Mouse (Mus musculus): ENCODE measurements at regions not wholly inside any gene's neighbourhood (a gene's known extent, or its start where the extent isn't known, plus 50 kb on each side); places are given as distances from the start of the nearest gene placed in this dataset.

DNA sequence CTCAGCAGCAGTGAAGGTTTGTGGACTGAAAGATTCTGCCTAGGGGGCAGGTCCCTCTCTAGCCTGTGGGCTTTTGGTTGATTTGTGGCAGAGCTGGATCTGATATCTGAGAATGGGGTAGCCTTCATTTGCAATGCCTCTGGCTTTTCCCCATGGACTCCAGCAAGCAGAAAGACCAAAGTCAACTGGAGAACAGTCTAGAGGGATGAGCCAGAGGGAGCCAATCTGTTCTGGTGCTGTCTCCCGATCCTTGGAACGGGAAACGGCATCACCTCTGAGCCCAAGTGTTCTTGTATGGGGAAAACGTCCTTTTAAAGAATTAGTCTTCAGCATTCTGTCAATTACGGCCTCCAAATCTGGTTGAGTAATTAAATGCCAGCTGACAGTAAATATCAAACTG lies 80.0 kb downstream of the Spata19 start:
- ATAC-seq (no peak), DNase-seq (no peak)
- TF ChIP-seq CTCF (IDR thresholded peaks at IDR 0.05; ENCODE audit: low read depth), result no peak
- TF ChIP-seq EP300 (IDR thresholded peaks at IDR 0.05; ENCODE audit: low read depth), result no peak
- H3K27me3 ChIP-seq (ENCODE audit: insufficient read depth, low read length), result no peaks in the 10 kb centered on the region
- no peaks in the 10 kb centered on the region for H3K9me3 ChIP-seq (ENCODE audit: low read length)
- H3K4me2 ChIP-seq (ENCODE audit: low read depth, low read length), result no peak overlapping the region
- no peaks in the 10 kb centered on the region for H3K36me3 ChIP-seq (replicated peaks; ENCODE audit: insufficient read depth, low read length)
- 69% methylated on average over 5 of the region's 5 CpGs for WGBS (ENCODE audit: insufficient replicate concordance)
- no peaks in the 10 kb centered on the region for H3K4me1 ChIP-seq (ENCODE audit: insufficient read depth)
- no peak overlapping the region for H3K4me3 ChIP-seq (ENCODE audit: low read depth, low read length)
- H3K9ac ChIP-seq (replicated peaks), result no peak overlapping the region
- H3K27ac ChIP-seq (ENCODE audit: low read depth), result no peak overlapping the region

DNA sequence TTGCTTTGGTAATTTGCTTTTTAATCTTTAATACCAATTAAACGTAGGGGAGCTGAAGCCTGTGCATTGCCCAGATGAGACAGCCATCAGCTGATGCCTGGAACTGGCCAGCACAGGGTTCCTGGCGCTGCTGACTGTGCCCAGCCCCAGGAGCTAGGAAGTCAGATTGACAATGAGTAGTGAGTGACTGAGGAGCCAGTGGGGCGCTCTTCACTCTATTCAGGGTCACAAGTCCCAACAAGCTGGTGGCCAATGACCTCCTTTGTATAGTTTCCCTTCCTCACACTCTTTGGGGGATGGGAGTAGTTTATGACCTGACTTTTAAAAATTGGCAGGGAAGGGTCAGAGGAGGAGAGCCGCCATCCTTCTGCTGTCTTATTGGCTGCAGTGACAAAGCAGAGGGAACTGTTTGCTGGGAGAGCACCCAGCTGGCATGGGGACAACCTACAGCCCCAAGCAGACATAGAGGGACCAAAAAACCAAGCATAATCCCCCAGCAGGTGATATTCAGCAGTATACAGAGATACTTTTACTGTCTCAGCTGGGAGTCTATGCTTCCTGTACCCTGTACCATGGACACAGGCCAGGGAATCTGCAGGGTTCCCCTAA lies 80.6 kb downstream of the Spata19 start:
- no peak overlapping the region for H3K27ac ChIP-seq (ENCODE audit: low read depth)
- no peak overlapping the region for H3K4me2 ChIP-seq (ENCODE audit: low read depth, low read length)
- DNase-seq (no peak), ATAC-seq (no peak)
- no peaks in the 10 kb centered on the region for H3K36me3 ChIP-seq (replicated peaks; ENCODE audit: insufficient read depth, low read length)
- no peaks in the 10 kb centered on the region for H3K27me3 ChIP-seq (ENCODE audit: insufficient read depth, low read length)
- no peaks in the 10 kb centered on the region for H3K9me3 ChIP-seq (ENCODE audit: low read length)
- TF ChIP-seq CTCF (IDR thresholded peaks at IDR 0.05; ENCODE audit: low read depth) (no peak), EP300 (IDR thresholded peaks at IDR 0.05; ENCODE audit: low read depth) (no peak)
- 68% methylated on average over 4 of the region's 4 CpGs for WGBS (ENCODE audit: insufficient replicate concordance)
- H3K4me1 ChIP-seq (ENCODE audit: insufficient read depth), result no peaks in the 10 kb centered on the region
- H3K9ac ChIP-seq (replicated peaks), result no peak overlapping the region
- no peak overlapping the region for H3K4me3 ChIP-seq (ENCODE audit: low read depth, low read length)

DNA sequence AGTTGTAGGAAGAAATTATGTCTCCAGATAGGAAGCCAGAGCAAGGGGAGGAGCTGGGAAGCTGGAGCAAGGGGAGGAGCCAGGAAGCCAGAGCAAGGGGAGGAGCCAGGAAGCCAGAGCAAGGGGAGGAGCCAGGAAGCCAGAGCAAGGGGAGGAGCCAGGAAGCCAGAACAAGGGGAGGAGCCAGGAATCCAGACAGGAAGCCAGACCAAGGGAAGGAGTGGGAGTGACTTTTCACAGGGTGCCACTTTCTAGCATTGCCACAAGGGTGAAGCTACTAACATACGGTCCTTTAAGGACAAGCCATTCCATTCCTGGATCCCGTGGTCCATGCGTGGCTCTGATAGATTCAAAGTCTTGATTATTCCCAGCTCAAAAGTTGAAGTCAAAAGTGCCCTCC lies 81.7 kb downstream of the Spata19 start:
- no peaks in the 10 kb centered on the region for H3K27me3 ChIP-seq (ENCODE audit: insufficient read depth, low read length)

DNA sequence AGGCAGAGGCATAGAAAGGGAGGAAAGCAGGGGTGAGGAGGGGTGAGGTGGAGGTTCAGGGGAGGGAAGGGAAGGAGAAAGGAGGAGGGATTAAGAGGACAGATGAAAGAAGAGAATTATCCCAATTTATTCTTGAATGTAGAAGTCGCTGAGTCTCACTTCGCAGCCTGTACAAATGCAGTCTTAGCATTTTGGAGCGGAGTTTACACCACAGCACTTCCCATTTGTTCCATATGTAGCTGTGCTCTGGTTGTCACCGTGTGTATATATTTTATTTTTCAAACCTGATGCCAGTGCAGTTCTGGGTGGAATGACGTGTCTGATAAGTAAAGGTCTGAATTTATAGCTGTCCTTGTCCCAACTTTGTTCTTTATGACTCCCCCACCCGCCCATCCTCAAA lies 105.2 kb downstream of the Spata19 start:
- DNase-seq, result no peak
- Histone ChIP-seq H3K4me1 (ENCODE audit: insufficient read depth) (no peaks in the 10 kb centered on the region), H3K4me2 (ENCODE audit: low read depth, low read length) (no peak overlapping the region), H3K36me3 (replicated peaks; ENCODE audit: insufficient read depth, low read length) (no peaks in the 10 kb centered on the region), H3K27me3 (ENCODE audit: insufficient read depth, low read length) (no peaks in the 10 kb centered on the region), H3K9ac (replicated peaks) (no peak overlapping the region), H3K4me3 (ENCODE audit: low read depth, low read length) (no peak overlapping the region), H3K27ac (ENCODE audit: low read depth) (no peak overlapping the region), H3K9me3 (ENCODE audit: low read length) (no peaks in the 10 kb centered on the region)
- ATAC-seq, result no peak
- TF ChIP-seq EP300 (IDR thresholded peaks at IDR 0.05; ENCODE audit: low read depth) (no peak), CTCF (IDR thresholded peaks at IDR 0.05; ENCODE audit: low read depth) (no peak)
- 63% methylated on average over 6 of the region's 6 CpGs for WGBS (ENCODE audit: insufficient replicate concordance)

More for the DNA sequence above, 81.7 kb downstream of the Spata19 start:
- no peaks in the 10 kb centered on the region for H3K9me3 ChIP-seq (ENCODE audit: low read length)
- no peaks in the 10 kb centered on the region for H3K4me1 ChIP-seq (ENCODE audit: insufficient read depth)
- DNase-seq, result no peak
- H3K4me3 ChIP-seq (ENCODE audit: low read depth, low read length), result no peak overlapping the region
- no peak for TF ChIP-seq EP300 (IDR thresholded peaks at IDR 0.05; ENCODE audit: low read depth)
- H3K27ac ChIP-seq (ENCODE audit: low read depth), result no peak overlapping the region
- H3K36me3 ChIP-seq (replicated peaks; ENCODE audit: insufficient read depth, low read length), result no peaks in the 10 kb centered on the region
- WGBS (ENCODE audit: insufficient replicate concordance), result 81% methylated on average over 3 of the region's 3 CpGs
- no peak overlapping the region for H3K4me2 ChIP-seq (ENCODE audit: low read depth, low read length)
- H3K9ac ChIP-seq (replicated peaks), result no peak overlapping the region
- no peak for ATAC-seq

DNA sequence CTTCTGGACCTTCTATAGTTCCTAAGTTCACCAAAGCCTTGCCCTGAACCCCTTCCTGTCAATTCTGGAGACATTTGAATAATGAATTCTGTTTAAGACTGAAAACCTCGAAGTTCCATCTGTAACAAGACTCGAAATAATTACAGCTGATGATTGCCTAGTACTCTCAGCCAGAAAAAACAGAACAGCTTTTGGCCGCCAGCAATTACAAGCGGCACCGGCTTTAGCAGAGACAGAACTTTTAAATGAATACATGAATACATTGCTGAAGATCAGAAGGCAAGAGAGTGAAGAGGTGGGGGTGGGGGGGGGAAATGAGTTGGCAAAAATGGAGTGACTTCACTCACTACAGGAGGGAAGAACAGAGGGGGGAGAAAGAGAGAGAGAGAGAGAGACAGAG lies 112.6 kb downstream of the Spata19 start:
- TF ChIP-seq CTCF (IDR thresholded peaks at IDR 0.05; ENCODE audit: low read depth), result no peak
- no peak for TF ChIP-seq EP300 (IDR thresholded peaks at IDR 0.05; ENCODE audit: low read depth)
- Histone ChIP-seq H3K4me1 (ENCODE audit: insufficient read depth) (no peaks in the 10 kb centered on the region), H3K27me3 (ENCODE audit: insufficient read depth, low read length) (no peaks in the 10 kb centered on the region), H3K9me3 (ENCODE audit: low read length) (no peaks in the 10 kb centered on the region), H3K4me3 (ENCODE audit: low read depth, low read length) (no peak overlapping the region), H3K4me2 (ENCODE audit: low read depth, low read length) (no peak overlapping the region), H3K36me3 (replicated peaks; ENCODE audit: insufficient read depth, low read length) (no peaks in the 10 kb centered on the region), H3K27ac (ENCODE audit: low read depth) (no peak overlapping the region), H3K9ac (replicated peaks) (no peak overlapping the region)
- DNase-seq (no peak), ATAC-seq (no peak)
- WGBS (ENCODE audit: insufficient replicate concordance), result 73% methylated on average over 5 of the region's 5 CpGs

DNA sequence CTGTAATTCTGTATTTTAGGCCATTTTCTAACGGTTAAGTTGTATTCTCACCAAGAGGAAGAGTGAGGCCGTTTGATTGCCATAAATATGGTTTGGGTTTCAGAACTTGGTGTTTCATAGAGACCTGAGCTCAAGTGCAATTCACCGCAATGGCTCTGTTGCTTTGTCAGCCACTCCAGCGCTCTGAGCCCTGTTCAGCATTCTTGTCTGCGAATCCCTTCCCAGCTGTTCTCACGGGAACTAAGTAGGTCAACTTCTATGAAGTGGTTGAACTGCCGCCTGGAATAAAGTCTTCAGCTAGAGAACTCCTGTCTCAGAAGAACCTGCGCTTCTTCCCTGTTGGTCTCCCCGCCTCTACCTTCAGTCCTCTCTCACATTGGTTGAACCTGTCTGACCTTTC lies 113.1 kb downstream of the Spata19 start:
- ATAC-seq, result no peak
- WGBS (ENCODE audit: insufficient replicate concordance), result 77% methylated on average over 9 of the region's 9 CpGs

DNA sequence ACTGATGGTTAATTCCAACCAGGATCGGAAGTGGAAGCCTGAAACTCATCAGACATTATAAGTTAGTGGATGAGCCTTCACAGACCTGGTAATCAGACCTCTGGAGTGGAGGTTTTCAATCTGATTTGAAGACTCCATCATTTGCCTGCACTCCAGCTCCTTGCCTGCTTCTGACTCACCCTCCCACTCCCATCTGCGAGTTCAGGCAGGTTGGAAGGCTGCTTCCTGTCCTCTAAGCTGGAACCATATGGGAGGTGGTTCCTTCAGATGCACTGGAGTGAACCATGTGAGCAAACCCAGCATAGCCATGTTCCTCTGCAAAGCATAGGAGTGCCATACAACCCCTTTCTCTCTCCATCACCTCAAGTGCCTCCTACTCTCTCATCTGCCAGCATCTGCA lies 114.6 kb downstream of the Spata19 start:
- H3K9ac ChIP-seq (replicated peaks), result no peak overlapping the region
- ATAC-seq, result no peak
- no peak for TF ChIP-seq EP300 (IDR thresholded peaks at IDR 0.05; ENCODE audit: low read depth)
- TF ChIP-seq CTCF (IDR thresholded peaks at IDR 0.05; ENCODE audit: low read depth), result no peak
- no peak for DNase-seq
- no peaks in the 10 kb centered on the region for H3K9me3 ChIP-seq (ENCODE audit: low read length)
- H3K4me3 ChIP-seq (ENCODE audit: low read depth, low read length), result no peak overlapping the region
- no peak overlapping the region for H3K27ac ChIP-seq (ENCODE audit: low read depth)
- H3K4me2 ChIP-seq (ENCODE audit: low read depth, low read length), result no peak overlapping the region
- no peaks in the 10 kb centered on the region for H3K27me3 ChIP-seq (ENCODE audit: insufficient read depth, low read length)
- 51% methylated on average over 2 of the region's 2 CpGs for WGBS (ENCODE audit: insufficient replicate concordance)
- H3K36me3 ChIP-seq (replicated peaks; ENCODE audit: insufficient read depth, low read length), result no peaks in the 10 kb centered on the region
- no peaks in the 10 kb centered on the region for H3K4me1 ChIP-seq (ENCODE audit: insufficient read depth)

More for the DNA sequence above, 113.1 kb downstream of the Spata19 start:
- Histone ChIP-seq H3K4me1 (ENCODE audit: insufficient read depth) (no peaks in the 10 kb centered on the region), H3K27me3 (ENCODE audit: insufficient read depth, low read length) (no peaks in the 10 kb centered on the region), H3K36me3 (replicated peaks; ENCODE audit: insufficient read depth, low read length) (no peaks in the 10 kb centered on the region), H3K27ac (ENCODE audit: low read depth) (no peak overlapping the region), H3K4me2 (ENCODE audit: low read depth, low read length) (no peak overlapping the region), H3K9ac (replicated peaks) (no peak overlapping the region), H3K4me3 (ENCODE audit: low read depth, low read length) (no peak overlapping the region), H3K9me3 (ENCODE audit: low read length) (no peaks in the 10 kb centered on the region)
- DNase-seq, result no peak
- TF ChIP-seq CTCF (IDR thresholded peaks at IDR 0.05; ENCODE audit: low read depth), result no peak
- no peak for TF ChIP-seq EP300 (IDR thresholded peaks at IDR 0.05; ENCODE audit: low read depth)

Data from liver, postnatal 0 days (tissue).